Mouse (Mus musculus) midbrain, embryonic 14.5 days (tissue): ENCODE data around the gene Limd1. TPM values are rescaled to one million over a fixed set of nuclear protein-coding genes. Genes with fewer than 3 reads are reported as not detected.

Source experiments
- ATAC-seq: fragments of 200-750 bp; cut with Nextera tagmentation; 2 replicates; pipeline ENCODE4 v1.8.0; 2017; ENCODE audit warnings: moderate number of reproducible peaks, moderate library complexity; ENCODE audit not compliant: low FRiP score, low TSS enrichment
- DNase-seq: peaks from one replicate; pipeline ENCODE4 v3.0.0-alpha.2; 2015
- H3K27ac ChIP-seq: fragments of 300-500 bp; sonication (generic); replicated peaks from 2 replicates; pipeline ENCODE4 v1.5.1; 2014; ENCODE audit warnings: mild to moderate bottlenecking, low read depth, low read length, moderate library complexity
- H3K27me3 ChIP-seq: fragments of 300-500 bp; sonication (generic); 2 replicates; pipeline ENCODE4 v1.6.1; 2014; ENCODE audit warnings: low read length, control low read depth, mixed read lengths; ENCODE audit not compliant: control insufficient read depth, insufficient read depth
- H3K36me3 ChIP-seq: fragments of 300-500 bp; sonication (generic); 2 replicates; pipeline ENCODE4 v1.6.1; 2014; ENCODE audit warnings: low read length, control low read depth; ENCODE audit not compliant: control insufficient read depth, insufficient read depth
- H3K4me1 ChIP-seq: fragments of 300-500 bp; sonication (generic); 2 replicates; pipeline ENCODE4 v1.6.1; 2014; ENCODE audit warnings: mild to moderate bottlenecking, antibody characterized with exemption, low read length, control low read depth; ENCODE audit not compliant: control insufficient read depth, insufficient read depth
- H3K4me2 ChIP-seq: fragments of 300-500 bp; sonication (generic); 2 replicates; pipeline ENCODE4 v1.6.1; 2014; ENCODE audit warnings: mild to moderate bottlenecking, low read length, moderate library complexity
- H3K4me3 ChIP-seq: fragments of 300-500 bp; sonication (generic); replicated peaks from 2 replicates; pipeline ENCODE4 v1.5.1; 2014; ENCODE audit warnings: low read depth, low read length
- H3K9ac ChIP-seq: fragments of 300-500 bp; sonication (generic); replicated peaks from 2 replicates; pipeline ENCODE4 v1.6.1; 2014; ENCODE audit warnings: mild to moderate bottlenecking, low read length, moderate library complexity
- H3K9me3 ChIP-seq: fragments of 300-500 bp; sonication (generic); 2 replicates; pipeline ENCODE4 v1.6.1; 2016; ENCODE audit warnings: low read length, control low read depth, mixed read lengths; ENCODE audit not compliant: control insufficient read depth
- WGBS: fragments of 180-500 bp; shearing (Covaris S2); extraction: QIAGEN DNeasy Blood & Tissue Kit; methylation state at CpG from one replicate; pipeline ENCODE4 v1.1.7; 2014; 5-methylcytosine and 5-hydroxymethylcytosine counted together
- polyA plus RNA-seq: library from polyadenylated mRNA; unstranded; fragments of >200 nt; fragmentation: Nextera tagmentation; extraction: Ambion mirVana; gene quantifications from 2 replicates; pipeline ENCODE4 v1.2.1, GENCODE M21; 2014

Gene Limd1
- polyA plus RNA-seq, 1 experiment from 2014 or later: 16.4 TPM

- ATAC-seq: no peak
- no peak overlapping the region for H3K4me3 ChIP-seq
- WGBS: 87% methylated on average over 9 of the region's 9 CpGs
- H3K9ac ChIP-seq: no peak overlapping the region
- no peak overlapping the region for H3K4me2 ChIP-seq
- no peaks in the 10 kb centered on the region for H3K9me3 ChIP-seq
- no peaks in the 10 kb centered on the region for H3K27me3 ChIP-seq
- no peak for DNase-seq
- H3K4me1 ChIP-seq: peaks cover 6% of the 10 kb centered on the region; the same call in 1 of the 2 replicates
- no peak overlapping the region for H3K27ac ChIP-seq
- no peaks in the 10 kb centered on the region for H3K36me3 ChIP-seq
Observed at GRCm38 (mm10) chr9:123489727-123490343, 11.3 kb downstream of the Limd1 start.

- H3K4me1 ChIP-seq: peaks cover 6% of the 10 kb centered on the region; the same call in 1 of the 2 replicates
- H3K4me3 ChIP-seq: no peak overlapping the region
- H3K27ac ChIP-seq: no peak overlapping the region
- whole genome bisulfite sequencing: 80% methylated on average over 5 of the region's 5 CpGs
- ATAC-seq: no peak
- DNase-seq: no peak
- no peaks in the 10 kb centered on the region for H3K9me3 ChIP-seq
- no peaks in the 10 kb centered on the region for H3K27me3 ChIP-seq
- H3K9ac ChIP-seq: no peak overlapping the region
- no peak overlapping the region for H3K4me2 ChIP-seq
- H3K36me3 ChIP-seq: no peaks in the 10 kb centered on the region
Observed at GRCm38 (mm10) chr9:123490930-123491329, 12.4 kb downstream of the Limd1 start.

- no peak overlapping the region for H3K4me2 ChIP-seq
- 78% methylated on average over 9 of the region's 9 CpGs for WGBS
- H3K4me3 ChIP-seq: no peak overlapping the region
- H3K4me1 ChIP-seq: peaks cover 6% of the 10 kb centered on the region; the same call in 1 of the 2 replicates
- no peaks in the 10 kb centered on the region for H3K36me3 ChIP-seq
- DNase-seq (peak; percentile 70), ATAC-seq (peak; percentile 48; the same call in 1 of the 2 replicates)
- no peak overlapping the region for H3K27ac ChIP-seq
- H3K27me3 ChIP-seq: no peaks in the 10 kb centered on the region
- no peak overlapping the region for H3K9ac ChIP-seq
- H3K9me3 ChIP-seq: no peaks in the 10 kb centered on the region
Observed at GRCm38 (mm10) chr9:123491917-123492585, 13.5 kb downstream of the Limd1 start.

GRCm38 (mm10) chr9:123496665-123497064, 18.2 kb downstream of the Limd1 start:
- DNase-seq: no peak
- WGBS: 28% methylated on average over 13 of the region's 13 CpGs
- Histone ChIP-seq H3K36me3 (no peaks in the 10 kb centered on the region), H3K9me3 (no peaks in the 10 kb centered on the region), H3K27me3 (no peaks in the 10 kb centered on the region), H3K4me1 (peaks cover 5% of the 10 kb centered on the region; the same call in 1 of the 2 replicates), H3K4me2 (no peak overlapping the region), H3K9ac (no peak overlapping the region), H3K4me3 (no peak overlapping the region), H3K27ac (no peak overlapping the region)
- no peak for ATAC-seq

GRCm38 (mm10) chr9:123497906-123498305, 19.4 kb downstream of the Limd1 start:
- no peak overlapping the region for H3K9ac ChIP-seq
- WGBS: 93% methylated on average over 5 of the region's 5 CpGs
- no peaks in the 10 kb centered on the region for H3K36me3 ChIP-seq
- H3K27me3 ChIP-seq: no peaks in the 10 kb centered on the region
- H3K4me1 ChIP-seq: no peaks in the 10 kb centered on the region
- H3K27ac ChIP-seq: no peak overlapping the region
- no peak overlapping the region for H3K4me2 ChIP-seq
- ATAC-seq (no peak), DNase-seq (no peak)
- H3K4me3 ChIP-seq: no peak overlapping the region
- H3K9me3 ChIP-seq: no peaks in the 10 kb centered on the region

GRCm38 (mm10) chr9:123500480-123500879, 22.0 kb downstream of the Limd1 start:
- Histone ChIP-seq H3K36me3 (no peaks in the 10 kb centered on the region), H3K4me2 (no peak overlapping the region), H3K9ac (no peak overlapping the region), H3K4me1 (no peaks in the 10 kb centered on the region), H3K4me3 (no peak overlapping the region), H3K9me3 (no peaks in the 10 kb centered on the region), H3K27ac (no peak overlapping the region), H3K27me3 (no peaks in the 10 kb centered on the region)
- 91% methylated on average over 4 of the region's 4 CpGs for WGBS
- DNase-seq: no peak
- ATAC-seq: no peak

DNA sequence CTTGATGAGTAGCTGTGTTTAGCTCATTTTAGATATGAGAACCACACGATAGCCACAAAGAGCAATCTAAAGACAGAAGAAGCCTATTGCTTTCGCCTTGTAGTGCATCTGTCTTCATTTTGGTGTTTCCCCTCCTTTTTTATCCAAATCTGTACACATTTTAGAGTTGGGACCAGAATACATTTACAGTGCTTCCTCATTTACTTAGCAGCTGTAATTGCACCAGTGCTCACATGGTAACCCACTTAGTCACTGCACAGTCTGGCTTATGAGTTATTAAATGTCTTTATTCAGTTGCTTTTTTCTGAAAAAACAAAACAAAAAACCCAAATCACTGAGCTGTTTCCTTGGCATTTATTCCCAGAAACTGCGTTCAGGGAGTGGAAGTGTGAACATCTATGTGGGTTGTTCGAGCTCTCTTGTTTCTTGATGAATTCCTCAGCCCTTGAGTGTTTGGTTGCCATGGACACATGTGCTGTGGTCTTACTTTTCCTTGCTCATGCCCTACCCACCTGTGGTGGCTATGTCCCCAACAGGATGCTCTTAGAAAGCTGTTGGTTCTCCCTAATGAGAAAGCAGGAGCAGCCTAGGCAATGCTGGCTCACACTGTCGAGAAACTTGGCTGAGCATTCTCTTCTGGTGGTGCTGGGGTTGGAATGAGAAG, 24.8 kb downstream of the Limd1 start:
- no peaks in the 10 kb centered on the region for H3K9me3 ChIP-seq
- no peak for DNase-seq
- no peak overlapping the region for H3K4me2 ChIP-seq

GRCm38 (mm10) chr9:123504325-123504724, 25.8 kb downstream of the Limd1 start:
- Histone ChIP-seq H3K9me3 (no peaks in the 10 kb centered on the region), H3K4me2 (no peak overlapping the region), H3K4me3 (no peak overlapping the region), H3K27ac (no peak overlapping the region), H3K36me3 (no peaks in the 10 kb centered on the region), H3K9ac (no peak overlapping the region), H3K4me1 (no peaks in the 10 kb centered on the region), H3K27me3 (no peaks in the 10 kb centered on the region)
- peak; percentile 83 for DNase-seq
- 13% methylated on average over 2 of the region's 2 CpGs for WGBS
- ATAC-seq: 0 out of 2 replicates have a peak, but pooled peaks have one; percentile 57

More for the DNA sequence above, 24.8 kb downstream of the Limd1 start:
- Histone ChIP-seq H3K27ac (no peak overlapping the region), H3K27me3 (no peaks in the 10 kb centered on the region), H3K4me1 (no peaks in the 10 kb centered on the region), H3K36me3 (no peaks in the 10 kb centered on the region), H3K4me3 (no peak overlapping the region), H3K9ac (no peak overlapping the region)
- 81% methylated on average over 5 of the region's 5 CpGs for WGBS
- ATAC-seq: no peak
